Mouse (Mus musculus): ENCODE measurements around the gene Tomm22. TPM values are rescaled to one million over a fixed set of nuclear protein-coding genes. Genes with fewer than 3 reads are reported as not detected.

The Tomm22 gene
- polyA plus RNA-seq, 1 experiment: 361 TPM

DNA sequence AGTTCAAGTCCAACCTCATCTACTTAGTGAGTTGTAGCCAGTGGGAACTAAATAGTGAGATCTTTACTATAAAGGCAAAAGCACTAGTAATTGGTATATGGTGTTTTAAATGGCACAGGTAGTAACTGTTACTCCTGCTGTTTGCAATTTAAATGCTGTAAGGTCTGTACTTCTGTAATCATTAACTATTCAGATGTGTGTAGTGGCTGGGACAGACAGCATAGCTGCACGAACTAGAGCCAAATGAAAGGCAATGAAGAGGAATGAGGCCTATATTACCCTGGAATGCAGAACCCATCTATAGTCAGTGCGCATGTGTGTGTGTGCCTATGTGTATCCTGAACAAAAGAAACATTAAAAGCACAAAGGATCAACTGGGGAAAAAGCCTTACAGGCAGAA lies 7.3 kb downstream of the Tomm22 start:
- H3K27ac ChIP-seq (ENCODE audit: control insufficient read depth, insufficient read depth, low read depth, low read length): no peak overlapping the region
- H3K4me1 ChIP-seq (ENCODE audit: control insufficient read depth, insufficient read depth, low read length): peaks cover 2% of the 10 kb centered on the region; the same call in 1 of the 2 replicates
- H3K4me3 ChIP-seq (ENCODE audit: control insufficient read depth, low read depth, low read length): no peak overlapping the region
- no peaks in the 10 kb centered on the region for H3K27me3 ChIP-seq (ENCODE audit: control insufficient read depth, insufficient read depth, low read length)
- H3K36me3 ChIP-seq (ENCODE audit: control insufficient read depth, insufficient read depth, low read length): no peaks in the 10 kb centered on the region; the same call in 1 of the 2 replicates
- TF ChIP-seq POLR2A (IDR thresholded peaks at IDR 0.05; ENCODE audit: control insufficient read depth, low read depth, low read length) (no peak), CTCF (IDR thresholded peaks at IDR 0.05; ENCODE audit: control insufficient read depth, insufficient read depth, insufficient replicate concordance, low read depth, low read length) (no peak)

- Histone ChIP-seq H3K27ac (ENCODE audit: control insufficient read depth, insufficient read depth, low read depth, low read length) (no peak overlapping the region), H3K4me1 (ENCODE audit: control insufficient read depth, insufficient read depth, low read length) (peaks cover 8% of the 10 kb centered on the region), H3K4me3 (ENCODE audit: control insufficient read depth, low read depth, low read length) (no peak overlapping the region), H3K27me3 (ENCODE audit: control insufficient read depth, insufficient read depth, low read length) (no peaks in the 10 kb centered on the region), H3K36me3 (ENCODE audit: control insufficient read depth, insufficient read depth, low read length) (peaks cover 3% of the 10 kb centered on the region)
- no peak for TF ChIP-seq CTCF (IDR thresholded peaks at IDR 0.05; ENCODE audit: control insufficient read depth, insufficient read depth, insufficient replicate concordance, low read depth, low read length)
Observed at GRCm38 (mm10) chr15:79681973-79682372, 11.3 kb downstream of the Tomm22 start.

GRCm38 (mm10) chr15:79683146-79683545 lies 12.5 kb downstream of the Tomm22 start:
- TF ChIP-seq POLR2A (IDR thresholded peaks at IDR 0.05; ENCODE audit: control insufficient read depth, low read depth, low read length): no peak
- TF ChIP-seq CTCF (IDR thresholded peaks at IDR 0.05; ENCODE audit: control insufficient read depth, insufficient read depth, insufficient replicate concordance, low read depth, low read length): no peak
- no peaks in the 10 kb centered on the region for H3K27me3 ChIP-seq (ENCODE audit: control insufficient read depth, insufficient read depth, low read length)
- peak overlapping the region; percentile 13; the same call in 1 of the 2 replicates for H3K4me3 ChIP-seq (ENCODE audit: control insufficient read depth, low read depth, low read length)
- H3K36me3 ChIP-seq (ENCODE audit: control insufficient read depth, insufficient read depth, low read length): peaks cover 3% of the 10 kb centered on the region
- peaks cover 8% of the 10 kb centered on the region for H3K4me1 ChIP-seq (ENCODE audit: control insufficient read depth, insufficient read depth, low read length)
- H3K27ac ChIP-seq (ENCODE audit: control insufficient read depth, insufficient read depth, low read depth, low read length): no peak overlapping the region

DNA sequence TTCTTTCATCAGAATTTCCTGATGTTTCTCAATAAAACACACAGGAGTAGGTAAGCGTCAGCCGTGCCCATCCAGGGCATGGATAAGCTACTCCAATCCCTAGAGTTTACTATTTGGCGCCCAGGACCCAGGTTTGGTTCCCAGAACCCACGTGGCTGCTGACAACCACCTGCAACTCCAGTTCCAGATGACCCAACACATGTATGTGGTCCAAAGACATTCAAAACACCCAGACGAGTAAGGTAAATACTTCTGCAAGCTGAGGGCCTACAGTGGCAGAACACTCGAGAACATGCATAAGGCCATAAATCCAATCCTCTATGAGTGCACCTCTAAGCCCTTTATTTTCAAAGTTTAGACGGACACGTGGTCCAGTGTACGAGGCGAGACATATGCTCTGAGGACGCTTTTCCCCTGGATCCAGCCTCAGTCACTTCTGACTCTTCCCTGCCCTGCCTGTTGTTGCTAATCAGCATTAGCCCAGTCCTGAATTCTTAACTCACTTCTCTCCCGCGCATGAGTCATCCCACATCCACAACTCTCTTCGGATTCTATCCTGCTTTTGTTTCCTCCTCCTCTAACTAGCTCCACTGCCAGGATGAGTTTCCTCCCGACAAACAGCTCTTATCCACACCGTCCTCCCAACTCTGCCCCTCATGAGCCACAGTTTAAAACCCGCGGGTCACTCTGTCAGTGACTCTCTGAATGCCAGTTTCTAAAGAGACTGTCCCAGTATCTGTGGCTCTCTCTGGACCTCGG lies 13.2 kb downstream of the Tomm22 start:
- Histone ChIP-seq H3K36me3 (ENCODE audit: control insufficient read depth, insufficient read depth, low read length) (peaks cover 3% of the 10 kb centered on the region), H3K4me1 (ENCODE audit: control insufficient read depth, insufficient read depth, low read length) (peaks cover 8% of the 10 kb centered on the region), H3K27me3 (ENCODE audit: control insufficient read depth, insufficient read depth, low read length) (no peaks in the 10 kb centered on the region), H3K27ac (ENCODE audit: control insufficient read depth, insufficient read depth, low read depth, low read length) (no peak overlapping the region), H3K4me3 (ENCODE audit: control insufficient read depth, low read depth, low read length) (peak overlapping the region; percentile 61)
- TF ChIP-seq CTCF (IDR thresholded peaks at IDR 0.05; ENCODE audit: control insufficient read depth, insufficient read depth, insufficient replicate concordance, low read depth, low read length): no peak

GRCm38 (mm10) chr15:79684616-79685015 lies 14.0 kb downstream of the Tomm22 start:
- TF ChIP-seq CTCF (IDR thresholded peaks at IDR 0.05; ENCODE audit: control insufficient read depth, insufficient read depth, insufficient replicate concordance, low read depth, low read length) (no peak), POLR2A (IDR thresholded peaks at IDR 0.05; ENCODE audit: control insufficient read depth, low read depth, low read length) (no peak)
- no peak overlapping the region for H3K27ac ChIP-seq (ENCODE audit: control insufficient read depth, insufficient read depth, low read depth, low read length)
- peaks cover 3% of the 10 kb centered on the region for H3K36me3 ChIP-seq (ENCODE audit: control insufficient read depth, insufficient read depth, low read length)
- H3K4me1 ChIP-seq (ENCODE audit: control insufficient read depth, insufficient read depth, low read length): peaks cover 8% of the 10 kb centered on the region
- H3K4me3 ChIP-seq (ENCODE audit: control insufficient read depth, low read depth, low read length): peak overlapping the region; percentile 96
- no peaks in the 10 kb centered on the region for H3K27me3 ChIP-seq (ENCODE audit: control insufficient read depth, insufficient read depth, low read length)

DNA sequence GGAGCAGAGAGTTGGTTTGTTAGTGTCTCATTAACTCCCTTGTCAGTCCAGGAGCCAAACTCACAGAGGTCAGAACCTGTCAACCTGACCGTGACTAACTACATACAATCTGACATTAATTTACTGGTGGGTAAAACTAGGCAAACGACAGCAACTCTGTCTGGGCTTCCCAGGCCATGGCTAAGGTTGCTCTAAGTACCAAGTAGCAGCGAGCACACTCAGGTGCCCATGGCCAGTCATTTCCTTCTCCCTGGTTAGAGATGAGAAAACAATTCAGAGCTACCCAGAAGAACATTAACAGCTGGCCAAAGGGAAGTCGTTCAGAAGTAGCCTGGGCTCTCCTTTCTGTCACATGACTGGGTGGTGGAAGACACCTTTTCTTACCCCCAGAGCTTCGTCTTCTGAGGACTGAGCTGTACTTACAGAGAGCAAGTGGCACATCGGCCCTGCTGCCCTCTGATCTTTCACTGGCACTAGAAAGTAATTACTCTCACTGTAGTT lies 14.5 kb downstream of the Tomm22 start:
- TF ChIP-seq CTCF (IDR thresholded peaks at IDR 0.05; ENCODE audit: control insufficient read depth, insufficient read depth, insufficient replicate concordance, low read depth, low read length): no peak
- no peak for TF ChIP-seq POLR2A (IDR thresholded peaks at IDR 0.05; ENCODE audit: control insufficient read depth, low read depth, low read length)
- Histone ChIP-seq H3K4me1 (ENCODE audit: control insufficient read depth, insufficient read depth, low read length) (peaks cover 6% of the 10 kb centered on the region), H3K27me3 (ENCODE audit: control insufficient read depth, insufficient read depth, low read length) (no peaks in the 10 kb centered on the region), H3K4me3 (ENCODE audit: control insufficient read depth, low read depth, low read length) (peak overlapping the region; percentile 96), H3K36me3 (ENCODE audit: control insufficient read depth, insufficient read depth, low read length) (peaks cover 3% of the 10 kb centered on the region), H3K27ac (ENCODE audit: control insufficient read depth, insufficient read depth, low read depth, low read length) (no peak overlapping the region)

DNA sequence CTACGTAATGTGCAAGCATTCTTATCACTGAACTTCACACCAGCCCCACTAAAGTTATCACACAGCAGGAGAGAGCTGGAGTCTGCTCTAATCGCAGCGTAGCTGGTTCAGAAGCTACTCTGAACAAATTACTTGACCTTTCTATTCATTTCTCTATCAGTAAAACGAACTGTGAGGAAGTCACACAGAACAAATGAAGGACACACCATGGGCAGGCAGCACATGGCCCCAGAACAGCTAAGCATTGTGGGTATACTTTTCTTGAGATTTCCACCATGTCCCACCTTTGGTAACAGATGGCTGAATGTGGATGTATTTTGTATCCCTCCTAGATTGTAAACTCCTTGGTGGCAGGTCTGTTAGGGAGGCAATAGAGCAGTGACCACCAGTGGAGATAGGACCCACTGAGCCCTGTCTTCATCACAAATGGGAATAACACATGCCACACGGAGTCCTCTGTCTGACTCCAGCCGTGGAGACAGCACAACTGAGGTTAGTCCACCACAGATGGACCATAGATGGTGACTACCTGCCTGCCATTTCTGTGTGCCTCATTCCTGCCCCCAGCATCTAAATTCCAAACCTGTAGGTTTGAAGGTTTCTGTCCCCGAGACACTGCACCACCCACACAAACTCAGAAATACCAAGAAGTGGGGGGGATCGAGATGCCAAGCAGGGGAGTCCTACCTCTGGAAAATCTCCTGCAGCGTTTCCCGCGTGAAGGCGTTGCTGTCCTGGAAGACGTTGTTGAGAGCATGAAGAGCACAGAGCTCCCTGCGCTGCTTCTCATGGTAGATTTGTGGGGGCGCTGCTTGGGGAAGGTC lies 15.6 kb downstream of the Tomm22 start:
- Histone ChIP-seq H3K36me3 (ENCODE audit: control insufficient read depth, insufficient read depth, low read length) (peaks cover 3% of the 10 kb centered on the region), H3K4me3 (ENCODE audit: control insufficient read depth, low read depth, low read length) (peak overlapping the region; percentile 96), H3K27me3 (ENCODE audit: control insufficient read depth, insufficient read depth, low read length) (no peaks in the 10 kb centered on the region), H3K27ac (ENCODE audit: control insufficient read depth, insufficient read depth, low read depth, low read length) (peak overlapping the region; percentile 7; the same call in 1 of the 2 replicates), H3K4me1 (ENCODE audit: control insufficient read depth, insufficient read depth, low read length) (peaks cover 7% of the 10 kb centered on the region)
- no peak for TF ChIP-seq POLR2A (IDR thresholded peaks at IDR 0.05; ENCODE audit: control insufficient read depth, low read depth, low read length)
- TF ChIP-seq CTCF (IDR thresholded peaks at IDR 0.05; ENCODE audit: control insufficient read depth, insufficient read depth, insufficient replicate concordance, low read depth, low read length): no peak
